Mouse (Mus musculus) thymus, adult 2 months (tissue): Measurements from ENCODE around the gene Ptrh1.

Experiments used
- CTCF ChIP-seq: fragments of 200-500 bp; IDR thresholded peaks from 2 replicates; pipeline ENCODE4 v1.5.1; 2012; ENCODE audit warnings: mild to moderate bottlenecking, control low read depth, low read length, moderate library complexity, borderline replicate concordance; ENCODE audit not compliant: control insufficient read depth, poor library complexity, insufficient read depth; ENCODE audit errors: extremely low read depth
- POLR2A ChIP-seq: fragments of 200-500 bp; IDR thresholded peaks from 2 replicates; pipeline ENCODE4 v1.6.1; 2012; ENCODE audit warnings: mild to moderate bottlenecking, low read length, control low read depth, moderate library complexity; ENCODE audit not compliant: control insufficient read depth, poor library complexity, insufficient read depth; ENCODE audit errors: extremely low read depth

- TF ChIP-seq POLR2A (no peak), CTCF (no peak)
Measured at GRCm38 (mm10) chr2:32791297-32791696, 15.7 kb downstream of the Ptrh1 start.
